Mouse (Mus musculus) heart, adult 2 months (tissue): ENCODE data around the gene Ptms.

Experiments
- CTCF ChIP-seq: fragments of 200-600 bp; IDR thresholded peaks from 2 replicates; pipeline ENCODE4 v1.8.1; 2022; ENCODE audit warnings: antibody characterized with exemption, mild to moderate bottlenecking, moderate library complexity
- EP300 ChIP-seq: fragments of 200-500 bp; IDR thresholded peaks from 2 replicates; pipeline ENCODE4 v1.6.1; 2011; ENCODE audit warnings: low read depth, low read length, control low read depth; ENCODE audit not compliant: insufficient read depth
- POLR2A ChIP-seq: fragments of 200-500 bp; IDR thresholded peaks from 2 replicates; pipeline ENCODE4 v1.6.1; 2011; ENCODE audit warnings: mild to moderate bottlenecking, low read depth, low read length, control low read depth; ENCODE audit not compliant: insufficient read depth

DNA sequence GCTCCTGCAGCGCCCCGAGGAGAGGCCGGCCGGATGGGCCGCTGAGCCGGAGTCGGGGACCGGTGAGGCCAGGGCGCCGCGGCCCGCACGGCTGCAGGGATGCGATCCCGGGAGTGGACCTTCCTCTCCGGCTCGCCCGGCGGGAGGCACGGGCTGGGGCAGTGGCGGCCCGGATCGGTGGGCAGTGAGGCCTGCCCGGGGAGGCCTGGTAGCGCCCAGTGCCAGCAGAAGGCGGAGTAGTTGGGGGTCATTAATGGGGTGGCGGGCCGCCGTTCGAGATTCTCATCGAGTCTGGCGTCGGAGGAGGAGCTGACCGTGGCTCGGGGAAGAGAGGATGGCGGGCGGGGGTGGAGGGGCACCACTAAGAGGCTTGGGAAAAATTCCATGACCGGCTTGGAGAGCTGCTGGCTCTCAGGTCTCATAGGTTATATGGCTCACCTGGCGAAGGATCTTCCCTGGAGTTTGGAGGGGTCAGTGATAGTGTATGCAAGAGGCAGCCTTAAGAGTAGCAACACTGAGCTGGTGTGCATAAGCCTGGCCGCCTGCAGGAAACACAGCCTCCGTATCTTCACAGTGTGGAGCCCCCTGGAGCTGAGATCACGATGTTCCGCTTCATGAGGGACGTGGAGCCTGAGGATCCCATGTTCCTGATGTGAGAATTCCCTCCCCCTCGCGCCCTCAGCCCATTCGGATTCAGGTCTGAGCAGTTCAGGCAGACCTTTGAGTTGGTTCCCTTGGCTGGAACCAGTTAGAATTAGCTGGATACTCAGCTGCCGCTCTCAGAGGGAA, 11.8 kb upstream of the Ptms start:
- TF ChIP-seq CTCF (peak; percentile 27), EP300 (no peak), POLR2A (no peak)
